Mouse (Mus musculus): ENCODE data around the gene Pdzrn4.

GRCm38 (mm10) chr15:92394811-92395210 is 1.9 kb upstream of the Pdzrn4 start:
- TF ChIP-seq HCFC1 (IDR thresholded peaks at IDR 0.05; ENCODE audit: borderline replicate concordance, insufficient read depth, low read length) (no peak), MAFK (IDR thresholded peaks at IDR 0.05; ENCODE audit: insufficient read depth, low read depth, low read length) (peak; percentile 92), ZNF384 (IDR thresholded peaks at IDR 0.05; ENCODE audit: low read depth, low read length) (no peak), CHD2 (IDR thresholded peaks at IDR 0.05; ENCODE audit: low read depth, low read length) (no peak)

All from ES-E14 (cell line).